Mouse (Mus musculus) intestine, embryonic 14.5 days (tissue): ENCODE data around the gene Scamp3. TPM values are rescaled to one million over a fixed set of nuclear protein-coding genes. Genes with fewer than 3 reads are reported as not detected.

ENCODE experiments used
- ATAC-seq: fragments of 200-750 bp; cut with Nextera tagmentation; replicated peaks from 2 replicates; pipeline ENCODE4 v1.8.0; 2017; ENCODE audit warnings: low read depth, moderate number of reproducible peaks, moderate TSS enrichment, moderate library complexity; ENCODE audit not compliant: low FRiP score, low TSS enrichment
- DNase-seq: peaks from one replicate; pipeline ENCODE4 v3.0.0-alpha.2; 2018; ENCODE audit warnings: low spot score
- H3K27ac ChIP-seq: fragments of 300-500 bp; sonication (generic); 2 replicates; pipeline ENCODE4 v1.5.1; 2014; ENCODE audit warnings: low read depth, mild to moderate bottlenecking, control low read depth
- H3K27me3 ChIP-seq: fragments of 300-500 bp; sonication (generic); replicated peaks from 2 replicates; pipeline ENCODE4 v1.6.1; 2014; ENCODE audit warnings: low read length, control low read depth; ENCODE audit not compliant: control insufficient read depth, insufficient read depth
- H3K36me3 ChIP-seq: fragments of 300-500 bp; sonication (generic); 2 replicates; pipeline ENCODE4 v1.6.1; 2014; ENCODE audit warnings: low read length, control low read depth; ENCODE audit not compliant: control insufficient read depth, insufficient read depth
- H3K4me1 ChIP-seq: fragments of 300-500 bp; sonication (generic); replicated peaks from 2 replicates; pipeline ENCODE4 v1.6.1; 2014; ENCODE audit warnings: low read length, control low read depth, mixed read lengths; ENCODE audit not compliant: control insufficient read depth, insufficient read depth
- H3K4me2 ChIP-seq: fragments of 300-500 bp; sonication (generic); 2 replicates; pipeline ENCODE4 v1.6.1; 2014; ENCODE audit warnings: low read length
- H3K4me3 ChIP-seq: fragments of 300-500 bp; sonication (generic); 2 replicates; pipeline ENCODE4 v1.5.1; 2014; ENCODE audit warnings: low read depth, low read length, control low read depth, mixed read lengths
- H3K9ac ChIP-seq: fragments of 300-500 bp; sonication (generic); 2 replicates; pipeline ENCODE4 v1.6.1; 2014; ENCODE audit warnings: mild to moderate bottlenecking, low read length
- H3K9me3 ChIP-seq: fragments of 300-500 bp; sonication (generic); 2 replicates; pipeline ENCODE4 v1.6.1; 2016; ENCODE audit warnings: low read length, control low read depth; ENCODE audit not compliant: control insufficient read depth
- WGBS: fragments of 180-500 bp; shearing (Covaris S2); extraction: QIAGEN DNeasy Blood & Tissue Kit; methylation state at CpG from one replicate; pipeline ENCODE4 v1.1.7; 2014; 5-methylcytosine and 5-hydroxymethylcytosine counted together
- polyA plus RNA-seq: library from polyadenylated mRNA; unstranded; fragments of >200 nt; fragmentation: Nextera tagmentation; extraction: Ambion mirVana; gene quantifications from 2 replicates; pipeline ENCODE4 v1.2.1, GENCODE M21; 2014

Gene Scamp3
- polyA plus RNA-seq, 1 experiment from 2014 or later = 98.1 TPM

DNA sequence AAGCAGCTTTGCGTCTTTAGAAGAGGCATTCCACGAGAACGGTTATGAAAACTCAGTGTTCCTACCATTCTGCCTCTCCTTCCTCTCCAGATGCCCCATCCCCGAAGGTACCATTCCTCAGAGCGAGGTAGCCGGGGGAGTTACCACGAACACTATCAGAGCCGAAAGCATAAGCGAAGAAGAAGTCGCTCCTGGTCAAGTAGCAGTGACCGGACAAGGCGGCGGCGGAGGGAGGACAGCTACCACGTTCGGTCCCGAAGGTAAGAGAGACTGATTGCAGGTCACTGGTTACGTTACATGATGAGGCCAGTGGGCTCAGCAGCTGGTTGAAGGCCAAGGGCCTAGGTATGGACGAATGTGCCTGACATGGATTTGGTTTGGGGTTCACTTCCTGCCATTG, 10.3 kb upstream of the Scamp3 start:
- no peak overlapping the region for H3K27ac ChIP-seq
- peaks cover 16% of the 10 kb centered on the region for H3K4me1 ChIP-seq
- H3K9ac ChIP-seq = no peak overlapping the region
- ATAC-seq (no peak), DNase-seq (no peak)
- H3K4me3 ChIP-seq = no peak overlapping the region
- H3K9me3 ChIP-seq = no peaks in the 10 kb centered on the region
- H3K36me3 ChIP-seq = peaks cover 52% of the 10 kb centered on the region
- H3K27me3 ChIP-seq = no peaks in the 10 kb centered on the region
- no peak overlapping the region for H3K4me2 ChIP-seq
- WGBS = 96% methylated on average over 19 of the region's 19 CpGs

DNA sequence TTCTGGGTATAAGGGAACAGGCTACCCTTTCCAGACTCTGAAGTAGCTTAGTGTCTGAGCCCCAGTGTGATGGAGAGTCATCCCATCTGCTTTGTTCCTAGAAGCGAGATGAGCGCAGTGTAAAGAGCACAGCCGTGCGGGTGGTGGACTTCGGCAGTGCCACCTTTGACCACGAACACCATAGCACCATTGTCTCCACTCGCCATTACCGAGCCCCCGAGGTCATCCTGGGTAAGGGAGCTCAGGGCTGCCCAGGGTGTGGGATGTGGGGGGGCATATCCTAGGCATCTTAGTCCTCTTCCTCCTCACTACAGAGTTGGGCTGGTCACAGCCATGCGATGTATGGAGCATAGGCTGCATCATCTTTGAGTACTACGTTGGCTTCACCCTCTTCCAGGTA, 2.4 kb upstream of the Scamp3 start:
- Histone ChIP-seq H3K9me3 (no peaks in the 10 kb centered on the region), H3K4me3 (no peak overlapping the region), H3K27ac (no peak overlapping the region), H3K4me2 (no peak overlapping the region), H3K4me1 (peaks cover 12% of the 10 kb centered on the region), H3K27me3 (no peaks in the 10 kb centered on the region), H3K9ac (no peak overlapping the region), H3K36me3 (peaks cover 77% of the 10 kb centered on the region)
- DNase-seq = no peak
- no peak for ATAC-seq
- 88% methylated on average over 11 of the region's 11 CpGs for WGBS

GRCm38 (mm10) chr3:89175544-89175943, 1.7 kb upstream of the Scamp3 start:
- peaks cover 12% of the 10 kb centered on the region for H3K4me1 ChIP-seq
- DNase-seq (no peak), ATAC-seq (no peak)
- peaks cover 77% of the 10 kb centered on the region for H3K36me3 ChIP-seq
- no peak overlapping the region for H3K27ac ChIP-seq
- no peak overlapping the region for H3K9ac ChIP-seq
- no peak overlapping the region for H3K4me2 ChIP-seq
- H3K27me3 ChIP-seq = no peaks in the 10 kb centered on the region
- no peaks in the 10 kb centered on the region for H3K9me3 ChIP-seq
- WGBS = 91% methylated on average over 10 of the region's 10 CpGs
- no peak overlapping the region for H3K4me3 ChIP-seq

DNA sequence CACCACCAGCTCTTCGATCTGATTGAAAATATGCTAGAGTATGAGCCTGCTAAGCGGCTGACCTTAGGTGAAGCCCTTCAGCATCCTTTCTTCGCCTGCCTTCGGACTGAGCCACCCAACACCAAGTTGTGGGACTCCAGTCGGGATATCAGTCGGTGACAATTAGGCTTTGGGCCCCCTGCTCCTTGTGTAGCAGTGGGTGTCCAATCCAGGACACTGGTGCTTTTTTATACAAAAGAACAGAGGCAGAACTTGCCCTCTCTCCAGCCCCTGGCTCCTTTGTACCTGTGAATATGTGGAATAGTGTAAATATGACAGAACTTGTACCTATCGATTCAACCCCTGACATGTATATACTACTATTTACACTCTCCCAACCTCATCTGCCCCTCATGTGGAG, 852 bp upstream of the Scamp3 start:
- WGBS = 83% methylated on average over 7 of the region's 7 CpGs
- H3K36me3 ChIP-seq = peaks cover 77% of the 10 kb centered on the region
- H3K27me3 ChIP-seq = no peaks in the 10 kb centered on the region
- H3K4me2 ChIP-seq = no peak overlapping the region
- no peak for ATAC-seq
- H3K4me1 ChIP-seq = peaks cover 12% of the 10 kb centered on the region
- DNase-seq = no peak
- H3K9me3 ChIP-seq = no peaks in the 10 kb centered on the region
- H3K4me3 ChIP-seq = no peak overlapping the region
- no peak overlapping the region for H3K9ac ChIP-seq
- H3K27ac ChIP-seq = no peak overlapping the region

DNA sequence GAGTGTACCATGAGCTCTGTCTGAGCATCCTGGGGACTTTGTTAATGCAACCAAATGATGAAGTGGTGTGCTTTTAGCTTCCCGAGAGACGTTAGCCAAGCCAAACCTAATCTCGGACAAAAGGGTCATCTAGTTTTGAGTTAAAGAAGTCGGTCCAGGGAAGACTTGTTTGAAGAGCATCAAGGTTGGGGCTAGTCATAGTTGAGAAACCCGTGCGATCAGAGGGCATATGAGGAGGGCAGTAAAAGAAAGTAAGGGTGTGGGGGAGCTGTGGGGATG, 773 bp downstream of the Scamp3 start:
- H3K9ac ChIP-seq = peak overlapping the region; percentile 85
- H3K4me1 ChIP-seq = peaks cover 12% of the 10 kb centered on the region
- ATAC-seq = no peak
- WGBS = 4% methylated on average over 6 of the region's 6 CpGs
- peaks cover 67% of the 10 kb centered on the region for H3K36me3 ChIP-seq
- H3K27me3 ChIP-seq = no peaks in the 10 kb centered on the region
- H3K9me3 ChIP-seq = no peaks in the 10 kb centered on the region
- no peak for DNase-seq
- H3K4me2 ChIP-seq = peak overlapping the region; percentile 85
- H3K27ac ChIP-seq = peak overlapping the region; percentile 70; the same call in 1 of the 2 replicates
- peak overlapping the region; percentile 87 for H3K4me3 ChIP-seq

DNA sequence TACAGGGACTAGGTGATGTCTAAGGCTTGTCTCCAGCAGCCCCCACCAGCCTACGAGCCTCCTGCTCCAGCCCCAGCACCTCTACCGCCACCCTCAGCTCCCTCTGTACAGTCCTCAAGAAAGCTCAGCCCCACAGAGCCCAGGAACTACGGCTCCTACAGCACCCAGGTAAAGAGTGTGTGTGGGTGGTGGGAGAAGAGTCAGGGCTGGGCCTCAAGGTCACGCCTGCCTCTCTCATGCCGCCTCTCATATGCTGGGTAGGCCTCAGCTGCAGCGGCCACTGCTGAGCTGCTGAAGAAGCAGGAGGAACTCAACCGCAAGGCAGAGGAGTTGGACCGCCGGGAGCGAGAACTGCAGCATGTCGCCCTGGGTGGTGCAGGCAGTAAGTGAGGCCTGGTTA, 1.8 kb downstream of the Scamp3 start:
- H3K9me3 ChIP-seq = no peaks in the 10 kb centered on the region
- no peak for DNase-seq
- no peak overlapping the region for H3K27ac ChIP-seq
- WGBS = 89% methylated on average over 11 of the region's 11 CpGs
- H3K4me3 ChIP-seq = no peak overlapping the region
- peaks cover 57% of the 10 kb centered on the region for H3K36me3 ChIP-seq
- peaks cover 18% of the 10 kb centered on the region for H3K4me1 ChIP-seq
- no peak overlapping the region for H3K9ac ChIP-seq
- no peak overlapping the region for H3K4me2 ChIP-seq
- no peak for ATAC-seq
- no peaks in the 10 kb centered on the region for H3K27me3 ChIP-seq

GRCm38 (mm10) chr3:89181749-89182500, 4.7 kb downstream of the Scamp3 start:
- no peak overlapping the region for H3K27ac ChIP-seq
- no peak overlapping the region for H3K9ac ChIP-seq
- peaks cover 30% of the 10 kb centered on the region for H3K36me3 ChIP-seq
- H3K4me2 ChIP-seq = no peak overlapping the region
- H3K27me3 ChIP-seq = no peaks in the 10 kb centered on the region
- no peak for ATAC-seq
- no peak for DNase-seq
- 90% methylated on average over 27 of the region's 27 CpGs for WGBS
- no peak overlapping the region for H3K4me3 ChIP-seq
- H3K9me3 ChIP-seq = no peaks in the 10 kb centered on the region
- peaks cover 28% of the 10 kb centered on the region for H3K4me1 ChIP-seq

DNA sequence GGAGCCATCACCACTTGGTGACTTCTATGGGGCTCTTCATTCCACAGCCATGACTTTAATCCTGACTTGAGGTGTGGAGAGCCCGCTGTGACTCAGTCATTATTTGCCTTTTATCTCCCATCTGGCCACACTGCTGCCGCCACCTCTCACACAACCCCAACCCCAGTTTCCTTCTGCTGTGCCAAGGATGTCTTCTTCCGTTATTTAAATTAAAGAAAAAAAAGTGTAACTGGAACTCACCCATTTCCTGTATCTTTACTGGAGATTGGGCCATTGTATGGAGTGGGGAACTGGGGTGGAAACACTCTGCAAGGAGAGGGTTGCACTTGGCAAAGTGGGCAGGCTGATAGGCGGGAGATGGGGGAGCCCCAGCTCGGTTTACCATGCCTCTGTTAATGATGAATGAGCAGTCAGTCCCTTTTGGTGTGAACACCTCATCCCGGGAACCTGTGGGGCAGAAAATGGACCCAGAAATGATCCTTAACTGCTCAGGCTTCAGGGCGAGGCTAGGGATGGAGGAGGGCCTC, 5.3 kb downstream of the Scamp3 start:
- Histone ChIP-seq H3K27ac (no peak overlapping the region), H3K4me1 (peaks cover 28% of the 10 kb centered on the region), H3K4me2 (peak overlapping the region; percentile 96), H3K36me3 (peaks cover 35% of the 10 kb centered on the region), H3K4me3 (peak overlapping the region; percentile 54), H3K9ac (no peak overlapping the region; the same call in 1 of the 2 replicates), H3K9me3 (no peaks in the 10 kb centered on the region), H3K27me3 (no peaks in the 10 kb centered on the region)
- no peak for DNase-seq
- 39% methylated on average over 7 of the region's 7 CpGs for WGBS
- ATAC-seq = peak; percentile 6; the same call in 1 of the 2 replicates
